Mouse (Mus musculus): Measurements from ENCODE around the gene Pde10a. TPM values are rescaled to one million over a fixed set of nuclear protein-coding genes. Genes with fewer than 3 reads are reported as not detected.

Pde10a gene
- total and polyA plus RNA-seq, 2 experiments: 0.28 to 0.56 TPM

DNA sequence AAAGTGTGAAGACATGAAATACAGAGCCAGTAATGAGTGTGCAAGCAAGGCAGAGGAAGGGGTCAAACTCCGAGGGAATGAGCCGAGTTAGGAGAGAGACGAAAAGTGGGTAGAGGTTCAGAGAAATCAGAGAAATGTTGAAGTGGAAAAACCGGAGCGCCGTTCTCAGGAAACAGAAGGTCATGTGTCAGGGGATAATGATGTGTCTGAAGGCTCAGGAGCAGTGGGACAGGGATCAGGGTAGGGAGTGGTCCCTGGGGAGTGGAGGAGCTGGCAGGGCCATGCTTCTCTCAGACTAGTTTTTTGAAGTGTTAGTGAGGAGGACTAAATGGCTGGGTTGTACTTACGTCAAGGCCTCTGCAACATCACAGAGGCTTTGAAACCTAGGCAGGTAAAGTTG, 345.7 kb downstream of the Pde10a start:
- Histone ChIP-seq H3K27ac (replicated peaks; ENCODE audit: insufficient read depth, low read depth, low read length) (no peak overlapping the region), H3K36me3 (ENCODE audit: control insufficient read depth, insufficient read depth, low read length) (no peaks in the 10 kb centered on the region), H3K27me3 (ENCODE audit: control insufficient read depth, insufficient read depth, low read length) (no peaks in the 10 kb centered on the region), H3K9ac (ENCODE audit: low read depth, low read length) (no peak overlapping the region), H3K4me3 (ENCODE audit: insufficient read depth, low read depth, low read length) (no peak overlapping the region), H3K79me2 (ENCODE audit: control insufficient read depth, insufficient read depth, low read length) (no peaks in the 10 kb centered on the region), H3K4me1 (ENCODE audit: control insufficient read depth, insufficient read depth, low read length) (no peaks in the 10 kb centered on the region)
- TF ChIP-seq CTCF (IDR thresholded peaks at IDR 0.05; ENCODE audit: low read depth, low read length): no peak
- TF ChIP-seq POLR2A (IDR thresholded peaks at IDR 0.05; ENCODE audit: extremely low read depth, insufficient read depth, low read length): no peak
- 81% methylated on average over 7 of the region's 7 CpGs for WGBS
- DNase-seq (ENCODE audit: extremely low read depth, low read depth, low spot score): no peak

DNA sequence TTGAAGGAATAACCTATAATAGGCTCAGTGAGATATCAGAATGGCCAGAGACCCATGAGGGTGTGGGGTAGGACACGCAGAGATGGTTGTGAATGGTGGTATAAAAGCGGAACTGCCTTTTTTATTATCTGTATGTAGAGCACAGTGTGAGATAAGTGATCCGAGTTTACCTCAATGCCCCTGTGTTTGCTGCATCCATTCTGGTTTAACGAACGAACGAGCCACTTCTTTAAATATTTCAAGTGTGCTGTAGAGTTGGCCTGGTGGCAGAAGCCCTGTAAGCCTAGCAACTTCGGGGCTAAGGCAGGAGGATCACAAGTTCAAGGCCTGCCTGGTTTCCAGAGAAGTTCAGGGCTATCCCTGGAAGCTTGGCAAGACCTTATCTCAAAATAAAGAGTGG, 346.2 kb downstream of the Pde10a start:
- no peak overlapping the region for H3K27ac ChIP-seq (replicated peaks; ENCODE audit: insufficient read depth, low read depth, low read length)
- no peak overlapping the region for H3K9ac ChIP-seq (ENCODE audit: low read depth, low read length)
- no peaks in the 10 kb centered on the region for H3K27me3 ChIP-seq (ENCODE audit: control insufficient read depth, insufficient read depth, low read length)
- 73% methylated on average over 7 of the region's 7 CpGs for WGBS
- H3K4me3 ChIP-seq (ENCODE audit: insufficient read depth, low read depth, low read length): no peak overlapping the region
- no peaks in the 10 kb centered on the region for H3K4me1 ChIP-seq (ENCODE audit: control insufficient read depth, insufficient read depth, low read length)
- TF ChIP-seq CTCF (IDR thresholded peaks at IDR 0.05; ENCODE audit: low read depth, low read length): no peak
- TF ChIP-seq POLR2A (IDR thresholded peaks at IDR 0.05; ENCODE audit: extremely low read depth, insufficient read depth, low read length): no peak
- no peaks in the 10 kb centered on the region for H3K36me3 ChIP-seq (ENCODE audit: control insufficient read depth, insufficient read depth, low read length)
- H3K79me2 ChIP-seq (ENCODE audit: control insufficient read depth, insufficient read depth, low read length): no peaks in the 10 kb centered on the region
- DNase-seq (ENCODE audit: extremely low read depth, low read depth, low spot score): no peak

DNA sequence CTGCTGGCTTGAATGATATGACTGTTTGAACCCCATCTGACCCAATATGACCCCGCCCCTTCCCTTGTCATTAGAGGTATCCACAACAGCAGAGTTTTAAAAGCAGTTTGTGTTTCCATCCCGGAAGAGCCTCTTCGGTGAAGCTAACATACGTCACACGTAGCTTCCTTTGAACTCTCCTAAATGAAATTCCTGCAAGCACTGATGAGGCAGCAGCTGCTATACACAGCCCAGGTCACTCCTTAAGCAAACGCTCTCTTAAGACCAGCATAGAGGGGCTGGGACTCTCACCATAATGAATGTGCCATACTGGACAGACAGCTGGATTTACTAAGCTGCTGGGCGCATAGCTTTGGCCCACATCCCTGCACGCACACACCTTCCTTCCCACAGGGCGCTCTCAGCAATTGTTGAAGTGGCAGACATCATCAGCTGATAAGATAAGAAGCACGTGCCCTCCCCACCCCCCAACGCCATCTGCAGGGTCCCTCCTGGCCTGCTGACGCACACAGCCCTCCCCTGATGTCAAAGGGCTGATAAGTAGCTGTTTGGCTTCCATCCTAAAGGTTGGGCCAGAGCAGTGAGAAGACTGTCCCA, 346.9 kb downstream of the Pde10a start:
- TF ChIP-seq POLR2A (IDR thresholded peaks at IDR 0.05; ENCODE audit: extremely low read depth, insufficient read depth, low read length): no peak
- Histone ChIP-seq H3K9ac (ENCODE audit: low read depth, low read length) (no peak overlapping the region), H3K79me2 (ENCODE audit: control insufficient read depth, insufficient read depth, low read length) (no peaks in the 10 kb centered on the region), H3K4me1 (ENCODE audit: control insufficient read depth, insufficient read depth, low read length) (no peaks in the 10 kb centered on the region), H3K36me3 (ENCODE audit: control insufficient read depth, insufficient read depth, low read length) (no peaks in the 10 kb centered on the region), H3K27ac (replicated peaks; ENCODE audit: insufficient read depth, low read depth, low read length) (no peak overlapping the region), H3K27me3 (ENCODE audit: control insufficient read depth, insufficient read depth, low read length) (no peaks in the 10 kb centered on the region), H3K4me3 (ENCODE audit: insufficient read depth, low read depth, low read length) (no peak overlapping the region)
- WGBS: 31% methylated on average over 12 of the region's 12 CpGs
- DNase-seq (ENCODE audit: extremely low read depth, low read depth, low spot score): peak; percentile 10

DNA sequence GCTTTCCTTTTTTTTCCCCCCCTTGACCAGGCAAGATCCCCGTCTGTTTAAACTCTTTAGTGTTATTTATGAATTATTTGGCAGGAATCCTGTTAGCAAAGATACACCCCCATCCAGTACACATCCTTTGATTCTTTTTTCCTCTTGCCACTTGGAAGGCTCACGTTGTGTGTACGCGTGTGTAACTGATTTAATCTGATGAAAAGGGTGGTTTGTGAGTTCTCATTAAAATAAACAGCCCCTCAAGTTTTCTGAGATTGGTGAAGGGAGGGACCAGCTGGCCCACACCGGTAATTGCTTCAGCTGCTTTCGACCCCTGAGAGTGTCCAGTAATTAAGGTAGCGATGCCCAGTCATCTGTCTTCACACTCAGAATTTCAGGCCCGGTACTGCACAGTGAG, 347.4 kb downstream of the Pde10a start:
- Histone ChIP-seq H3K36me3 (ENCODE audit: control insufficient read depth, insufficient read depth, low read length) (no peaks in the 10 kb centered on the region), H3K27ac (replicated peaks; ENCODE audit: insufficient read depth, low read depth, low read length) (no peak overlapping the region), H3K9ac (ENCODE audit: low read depth, low read length) (no peak overlapping the region), H3K4me1 (ENCODE audit: control insufficient read depth, insufficient read depth, low read length) (no peaks in the 10 kb centered on the region), H3K79me2 (ENCODE audit: control insufficient read depth, insufficient read depth, low read length) (no peaks in the 10 kb centered on the region), H3K27me3 (ENCODE audit: control insufficient read depth, insufficient read depth, low read length) (no peaks in the 10 kb centered on the region), H3K4me3 (ENCODE audit: insufficient read depth, low read depth, low read length) (no peak overlapping the region)
- DNase-seq (ENCODE audit: extremely low read depth, low read depth, low spot score): no peak
- TF ChIP-seq POLR2A (IDR thresholded peaks at IDR 0.05; ENCODE audit: extremely low read depth, insufficient read depth, low read length) (no peak), CTCF (IDR thresholded peaks at IDR 0.05; ENCODE audit: low read depth, low read length) (no peak)
- WGBS: 66% methylated on average over 8 of the region's 8 CpGs

GRCm38 (mm10) chr17:8878056-8878455, 352.9 kb downstream of the Pde10a start:
- Histone ChIP-seq H3K27me3 (ENCODE audit: control insufficient read depth, insufficient read depth, low read length) (no peaks in the 10 kb centered on the region; the same call in 1 of the 2 replicates), H3K27ac (replicated peaks; ENCODE audit: insufficient read depth, low read depth, low read length) (no peak overlapping the region), H3K4me1 (ENCODE audit: control insufficient read depth, insufficient read depth, low read length) (no peaks in the 10 kb centered on the region), H3K4me3 (ENCODE audit: insufficient read depth, low read depth, low read length) (no peak overlapping the region), H3K9ac (ENCODE audit: low read depth, low read length) (no peak overlapping the region), H3K36me3 (ENCODE audit: control insufficient read depth, insufficient read depth, low read length) (no peaks in the 10 kb centered on the region), H3K79me2 (ENCODE audit: control insufficient read depth, insufficient read depth, low read length) (no peaks in the 10 kb centered on the region)
- DNase-seq (ENCODE audit: extremely low read depth, low read depth, low spot score): no peak
- TF ChIP-seq POLR2A (IDR thresholded peaks at IDR 0.05; ENCODE audit: extremely low read depth, insufficient read depth, low read length) (no peak), CTCF (IDR thresholded peaks at IDR 0.05; ENCODE audit: low read depth, low read length) (no peak)
- WGBS: 70% methylated on average over 1 of the region's 1 CpGs

GRCm38 (mm10) chr17:8881711-8882110, 356.5 kb downstream of the Pde10a start:
- no peaks in the 10 kb centered on the region for H3K36me3 ChIP-seq (ENCODE audit: control insufficient read depth, insufficient read depth, low read length)
- 79% methylated on average over 6 of the region's 6 CpGs for WGBS
- H3K4me3 ChIP-seq (ENCODE audit: insufficient read depth, low read depth, low read length): no peak overlapping the region
- no peaks in the 10 kb centered on the region for H3K4me1 ChIP-seq (ENCODE audit: control insufficient read depth, insufficient read depth, low read length)
- H3K27me3 ChIP-seq (ENCODE audit: control insufficient read depth, insufficient read depth, low read length): no peaks in the 10 kb centered on the region; the same call in 1 of the 2 replicates
- no peak for DNase-seq (ENCODE audit: extremely low read depth, low read depth, low spot score)
- no peak for TF ChIP-seq CTCF (IDR thresholded peaks at IDR 0.05; ENCODE audit: low read depth, low read length)
- no peak for TF ChIP-seq POLR2A (IDR thresholded peaks at IDR 0.05; ENCODE audit: extremely low read depth, insufficient read depth, low read length)
- H3K79me2 ChIP-seq (ENCODE audit: control insufficient read depth, insufficient read depth, low read length): no peaks in the 10 kb centered on the region
- no peak overlapping the region for H3K9ac ChIP-seq (ENCODE audit: low read depth, low read length)
- no peak overlapping the region for H3K27ac ChIP-seq (replicated peaks; ENCODE audit: insufficient read depth, low read depth, low read length)
